26 mouse cellular contexts compared by ENCODE assay signal in the genomic region with DNA sequence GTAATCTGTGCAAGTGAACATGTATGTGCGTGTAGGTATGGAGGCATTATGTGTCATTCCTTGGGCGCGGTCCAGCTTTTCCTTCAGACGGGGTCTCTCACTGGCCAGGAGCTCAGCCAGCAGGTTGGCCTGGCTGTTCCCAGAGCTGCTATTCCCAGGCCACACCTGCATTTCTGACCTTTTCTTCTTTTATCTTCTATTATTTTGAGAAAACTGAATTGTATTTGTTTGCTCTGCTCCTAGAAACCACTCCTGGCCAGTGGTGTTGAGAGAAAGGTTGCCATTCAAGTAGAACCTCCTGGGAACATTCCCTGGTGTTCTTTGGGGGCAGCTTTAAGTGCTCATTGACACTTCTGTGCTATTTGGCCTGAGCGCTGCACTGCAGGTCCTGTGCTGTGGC.
DNase-seq lines count a peak whose midpoint lies in the region; ATAC-seq lines count a peak whose summit lies in the region.
"Had no signal": no experiment of that assay in that cellular context is flagged by ENCODE, and none has a peak within 500 bp of the region (broad histone marks: within the 10 kb centered on the region; RNA-seq: fewer than 3 reads in every experiment).

No protein-coding gene starts in this region.

- H3K9ac ChIP-seq in forebrain, embryonic 12.5 days: no peak overlapping the region
- no peak overlapping the region for H3K9ac ChIP-seq in hindbrain, embryonic 11.5 days (ENCODE audit: low read depth, low read length)
- H3K9ac ChIP-seq in lung, embryonic 16.5 days (ENCODE audit: low read length): no peak overlapping the region
- H3K9ac ChIP-seq: embryonic facial prominence, embryonic 13.5 days; forebrain, postnatal 0 days; hindbrain, embryonic 12.5 days; hindbrain, embryonic 15.5 days had no signal

- H3K4me2 ChIP-seq in forebrain, embryonic 12.5 days: no peak overlapping the region
- H3K4me2 ChIP-seq in hindbrain, embryonic 11.5 days (replicated peaks; ENCODE audit: low read depth, low read length): no peak overlapping the region
- H3K4me2 ChIP-seq in lung, embryonic 16.5 days (ENCODE audit: low read depth, low read length): no peak overlapping the region
- H3K4me2 ChIP-seq: embryonic facial prominence, embryonic 13.5 days; hindbrain, embryonic 12.5 days; hindbrain, embryonic 15.5 days had no signal

- peaks cover 4% of the 10 kb centered on the region; the same call in 1 of the 2 replicates for H3K4me1 ChIP-seq in forebrain, embryonic 12.5 days
- peaks cover 18% of the 10 kb centered on the region for H3K4me1 ChIP-seq in forebrain, embryonic 10.5 days
- peaks cover 9% of the 10 kb centered on the region for H3K4me1 ChIP-seq in hindbrain, embryonic 10.5 days (replicated peaks)
- no peaks in the 10 kb centered on the region for H3K4me1 ChIP-seq in hindbrain, embryonic 11.5 days (replicated peaks; ENCODE audit: control insufficient read depth, insufficient read depth, low read length)
- no peaks in the 10 kb centered on the region for H3K4me1 ChIP-seq in lung, embryonic 16.5 days (replicated peaks; ENCODE audit: control insufficient read depth, insufficient read depth, low read length)
- H3K4me1 ChIP-seq: embryonic facial prominence, embryonic 13.5 days; hindbrain, embryonic 15.5 days had no signal

- 88% methylated on average over 5 of the region's 5 CpGs for WGBS in forebrain, embryonic 12.5 days
- 89% methylated on average over 5 of the region's 5 CpGs for WGBS in forebrain, embryonic 10.5 days
- 82% methylated on average over 5 of the region's 5 CpGs for WGBS in hindbrain, embryonic 10.5 days
- 93% methylated on average over 5 of the region's 5 CpGs for WGBS in hindbrain, embryonic 11.5 days
- 72% methylated on average over 5 of the region's 5 CpGs for WGBS in lung, embryonic 16.5 days

- H3K4me3 ChIP-seq in forebrain, embryonic 12.5 days (replicated peaks): no peak overlapping the region
- H3K4me3 ChIP-seq in forebrain, embryonic 10.5 days: no peak overlapping the region
- no peak overlapping the region for H3K4me3 ChIP-seq in hindbrain, embryonic 10.5 days
- H3K4me3 ChIP-seq in hindbrain, embryonic 11.5 days (ENCODE audit: low read depth, low read length): no peak overlapping the region
- H3K4me3 ChIP-seq in lung, embryonic 16.5 days (ENCODE audit: low read length): no peak overlapping the region
- H3K4me3 ChIP-seq: embryonic facial prominence, embryonic 10.5 days; embryonic facial prominence, embryonic 13.5 days; erythroblast, embryonic 14.5 days; gastrocnemius, adult 2 months; hindbrain, embryonic 12.5 days; hindbrain, embryonic 15.5 days had no signal

- H3K27me3 ChIP-seq in forebrain, embryonic 12.5 days: no peaks in the 10 kb centered on the region
- no peaks in the 10 kb centered on the region; the same call in 1 of the 2 replicates for H3K27me3 ChIP-seq in forebrain, embryonic 10.5 days (ENCODE audit: poor library complexity, severe bottlenecking)
- H3K27me3 ChIP-seq in hindbrain, embryonic 10.5 days (ENCODE audit: insufficient read depth, poor library complexity, severe bottlenecking): no peaks in the 10 kb centered on the region
- no peaks in the 10 kb centered on the region for H3K27me3 ChIP-seq in hindbrain, embryonic 11.5 days (ENCODE audit: control insufficient read depth, insufficient read depth, low read length)
- no peaks in the 10 kb centered on the region for H3K27me3 ChIP-seq in lung, embryonic 16.5 days (ENCODE audit: control insufficient read depth, insufficient read depth, low read depth, low read length)
- H3K27me3 ChIP-seq: embryonic facial prominence, embryonic 13.5 days; hindbrain, embryonic 12.5 days; hindbrain, embryonic 15.5 days had no signal

- peaks cover 6% of the 10 kb centered on the region for H3K36me3 ChIP-seq in forebrain, embryonic 12.5 days (replicated peaks)
- H3K36me3 ChIP-seq in forebrain, embryonic 10.5 days (replicated peaks): peaks cover 62% of the 10 kb centered on the region
- H3K36me3 ChIP-seq in hindbrain, embryonic 10.5 days: peaks cover 52% of the 10 kb centered on the region
- H3K36me3 ChIP-seq in hindbrain, embryonic 11.5 days (ENCODE audit: control insufficient read depth, insufficient read depth, low read length): no peaks in the 10 kb centered on the region
- no peaks in the 10 kb centered on the region for H3K36me3 ChIP-seq in lung, embryonic 16.5 days (ENCODE audit: control insufficient read depth, insufficient read depth, low read length)

- no peak for ATAC-seq in forebrain, embryonic 12.5 days (ENCODE audit: low FRiP score)
- ATAC-seq in hindbrain, embryonic 11.5 days (ENCODE audit: low FRiP score): no peak
- peak; percentile 43 for ATAC-seq in lung, embryonic 16.5 days (ENCODE audit: low read depth)
- ATAC-seq: activated CD4-positive, CD25-positive, alpha-beta regulatory T cell, adult 4 months; forebrain, embryonic 14.5 days; forebrain, postnatal 0 days had no signal

- H3K27ac ChIP-seq in forebrain, embryonic 12.5 days: 0 out of 2 replicates have a peak overlapping the region, but pooled peaks have one; percentile 19
- no peak overlapping the region for H3K27ac ChIP-seq in forebrain, embryonic 10.5 days
- peak overlapping the region; percentile 67 for H3K27ac ChIP-seq in hindbrain, embryonic 10.5 days
- no peak overlapping the region for H3K27ac ChIP-seq in hindbrain, embryonic 11.5 days (ENCODE audit: low read depth, low read length)
- H3K27ac ChIP-seq in lung, embryonic 16.5 days (ENCODE audit: low read length): no peak overlapping the region
- H3K27ac ChIP-seq: embryonic facial prominence, embryonic 10.5 days; embryonic facial prominence, embryonic 13.5 days; gastrocnemius, adult 2 months; hindbrain, embryonic 12.5 days; hindbrain, embryonic 15.5 days had no signal

- no peak for DNase-seq in forebrain, embryonic 10.5 days (ENCODE audit: extremely low spot score, low spot score)
- DNase-seq in hindbrain, embryonic 10.5 days (ENCODE audit: low spot score): no peak
- no peak for DNase-seq in hindbrain, embryonic 11.5 days (ENCODE audit: low spot score)
- no peak for DNase-seq in lung, postnatal 14 days
- DNase-seq in lung, postnatal 25 days (ENCODE audit: low spot score): peak; percentile 31
- DNase-seq in ovary, adult 18-20 months (ENCODE audit: low spot score): no peak
- DNase-seq: adrenal gland, adult 8-10 months; adrenal gland, postnatal 25 days; cerebellum, adult 11-12 months; cerebellum, adult 8-10 months; cerebellum, postnatal 10 days; cerebellum, postnatal 36 days; embryo, embryonic 11 days; forebrain, postnatal 0 days; gastrocnemius, adult 2 months; gastrocnemius, postnatal 14 days; heart, adult 11 months had no signal

- H3K9me3 ChIP-seq in forebrain, embryonic 12.5 days: no peaks in the 10 kb centered on the region
- H3K9me3 ChIP-seq in forebrain, embryonic 10.5 days: no peaks in the 10 kb centered on the region
- H3K9me3 ChIP-seq in hindbrain, embryonic 10.5 days: no peaks in the 10 kb centered on the region
- no peaks in the 10 kb centered on the region for H3K9me3 ChIP-seq in hindbrain, embryonic 11.5 days (ENCODE audit: control insufficient read depth, low read length)
- no peaks in the 10 kb centered on the region for H3K9me3 ChIP-seq in lung, embryonic 16.5 days (ENCODE audit: control insufficient read depth, low read length)
- H3K9me3 ChIP-seq: embryonic facial prominence, embryonic 10.5 days; embryonic facial prominence, embryonic 13.5 days; hindbrain, embryonic 12.5 days; hindbrain, embryonic 15.5 days had no signal

Comparison
In these comparisons a context has a peak if more than half of its experiments do, and no peak if none do; other contexts are left out.
1. H3K27ac ChIP-seq: peak in forebrain, embryonic 12.5 days (single experiment) and hindbrain, embryonic 10.5 days (single experiment); none in forebrain, embryonic 10.5 days (single experiment), hindbrain, embryonic 11.5 days (single experiment) and lung, embryonic 16.5 days (single experiment).